Mouse (Mus musculus) ovary, postnatal 10 days (tissue): Measurements from ENCODE around the gene Tmem107.
A peak's percentile ranks its signal among the peaks of the same experiment; 100 is the strongest.

Experiments
- DNase-seq: peaks from one replicate; pipeline ENCODE4 v3.0.0; 2022; ENCODE audit warnings: low spot score

Gene Tmem107

GRCm38 (mm10) chr11:69074776-69075069 is 4.1 kb downstream of the Tmem107 start:
- no peak for DNase-seq

DNA sequence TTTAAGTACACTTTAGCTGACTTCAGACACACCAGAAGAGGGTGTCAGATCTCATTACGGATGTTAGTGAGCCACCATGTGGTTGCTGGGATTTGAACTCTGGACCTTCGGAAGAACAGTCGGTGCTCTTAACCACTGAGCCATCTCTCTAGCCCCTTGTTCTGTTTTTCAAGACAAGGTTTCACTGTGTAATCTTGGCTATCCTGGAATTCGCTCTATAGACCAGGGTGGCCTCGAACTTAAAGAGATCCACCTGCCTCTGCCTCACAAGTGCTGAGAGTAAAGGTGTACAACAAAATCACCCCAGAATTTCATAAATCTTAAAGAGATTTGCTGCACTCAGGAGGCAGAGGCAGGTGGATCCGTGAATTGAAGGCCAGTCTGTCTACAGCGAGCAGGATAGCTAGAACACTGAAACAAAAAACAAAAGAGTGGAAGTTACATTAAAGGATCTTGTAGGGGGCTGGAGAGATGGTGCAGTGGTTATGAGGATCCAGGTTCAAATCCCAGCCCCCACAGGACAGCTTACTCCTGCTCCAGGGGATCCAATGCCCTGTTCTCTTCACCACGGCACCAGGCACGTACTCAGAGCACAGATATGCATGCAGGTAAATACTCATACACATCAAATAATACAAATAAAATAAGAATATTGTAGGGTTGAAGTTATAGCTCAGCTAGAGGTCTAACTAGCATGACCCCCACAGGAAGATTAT is 5.3 kb downstream of the Tmem107 start:
- no peak for DNase-seq

- DNase-seq: no peak
These were observed 6.0 kb downstream of the Tmem107 start for GRCm38 (mm10) chr11:69076572-69076971.

DNA sequence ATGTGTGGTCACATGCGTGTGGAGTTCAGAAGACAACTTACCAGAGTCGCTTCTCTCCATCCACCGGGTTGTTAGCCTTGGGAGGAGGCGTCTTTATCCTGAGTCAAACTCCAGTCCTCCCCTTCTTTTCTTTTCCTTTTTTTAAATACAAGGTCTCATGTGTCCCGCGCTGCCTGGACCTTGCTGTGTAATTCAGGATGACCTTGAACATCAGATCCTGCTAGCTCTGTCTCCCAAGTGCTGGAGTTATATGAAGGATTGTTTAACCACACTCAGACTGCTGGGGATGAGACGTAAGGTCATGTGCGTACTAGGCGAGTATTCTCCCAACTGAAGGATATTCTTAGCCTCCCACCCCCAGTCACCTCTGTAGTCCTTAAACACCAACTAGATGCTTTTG is 6.7 kb downstream of the Tmem107 start:
- DNase-seq: no peak

DNA sequence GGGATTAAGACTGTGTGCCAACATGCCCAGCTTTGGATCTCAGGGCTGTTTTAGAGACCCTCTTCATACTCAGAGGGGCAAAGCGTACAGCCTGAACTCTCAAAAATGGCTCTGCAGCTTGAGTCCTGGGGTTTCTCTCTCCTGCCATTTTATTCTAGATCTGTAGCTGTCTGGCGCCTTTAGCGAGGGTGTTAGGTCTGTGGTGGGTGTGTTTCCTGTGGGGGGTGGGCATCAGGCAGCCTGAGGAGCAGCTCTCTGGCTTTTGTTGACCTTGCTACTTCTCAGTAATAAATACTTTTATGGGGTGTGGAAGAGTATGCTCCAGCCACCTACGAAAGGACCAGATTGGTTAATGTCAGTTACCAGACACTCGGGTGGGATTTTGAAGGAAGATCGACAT is 7.4 kb downstream of the Tmem107 start:
- DNase-seq: no peak

GRCm38 (mm10) chr11:69078805-69079438 is 8.3 kb downstream of the Tmem107 start:
- no peak for DNase-seq

GRCm38 (mm10) chr11:69080102-69080854 is 9.7 kb downstream of the Tmem107 start:
- DNase-seq: no peak

DNA sequence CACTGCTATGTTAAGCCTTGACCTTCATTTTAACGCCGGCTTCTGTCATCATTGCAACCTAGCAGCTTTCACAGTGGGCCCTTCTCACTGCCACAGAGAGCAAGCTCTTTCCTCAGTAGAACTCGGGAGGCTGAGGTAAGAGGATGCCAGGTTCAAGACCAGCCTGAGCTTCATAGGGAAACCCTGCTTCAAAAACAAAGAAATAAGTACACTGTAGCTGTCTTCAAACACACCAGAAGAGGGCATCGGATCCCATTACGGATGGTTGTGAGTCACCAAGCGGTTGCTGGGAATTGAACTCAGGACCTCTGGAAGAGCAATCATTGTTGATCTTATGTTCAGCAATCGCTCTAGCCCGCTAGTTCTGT is 10.2 kb downstream of the Tmem107 start:
- no peak for DNase-seq

- DNase-seq: no peak
These were observed 11.0 kb downstream of the Tmem107 start for GRCm38 (mm10) chr11:69081613-69082012.

- DNase-seq: no peak
These were observed 15.0 kb downstream of the Tmem107 start for GRCm38 (mm10) chr11:69085608-69086007.

- no peak for DNase-seq
These were observed 15.8 kb downstream of the Tmem107 start for GRCm38 (mm10) chr11:69086390-69086789.

DNA sequence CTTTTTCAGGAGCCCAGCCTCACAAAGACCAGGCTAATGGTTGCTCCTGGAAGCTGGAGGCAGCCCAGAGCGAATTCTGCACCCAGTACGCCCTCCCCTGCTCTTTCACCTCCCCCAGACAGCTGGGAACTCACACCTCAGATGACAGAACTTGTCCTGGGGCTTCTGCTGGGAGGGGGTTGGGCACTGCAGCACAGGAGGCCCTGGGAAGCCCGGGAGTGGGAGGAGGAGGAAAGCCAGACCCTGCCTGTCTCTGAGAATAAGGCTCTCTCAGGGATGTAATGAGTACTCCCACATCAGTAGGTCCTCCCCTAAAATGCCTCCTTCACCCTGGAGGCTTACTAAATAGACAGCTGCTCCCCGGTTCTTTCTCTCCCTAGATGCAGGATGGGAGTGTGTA is 16.5 kb downstream of the Tmem107 start:
- DNase-seq: no peak

DNA sequence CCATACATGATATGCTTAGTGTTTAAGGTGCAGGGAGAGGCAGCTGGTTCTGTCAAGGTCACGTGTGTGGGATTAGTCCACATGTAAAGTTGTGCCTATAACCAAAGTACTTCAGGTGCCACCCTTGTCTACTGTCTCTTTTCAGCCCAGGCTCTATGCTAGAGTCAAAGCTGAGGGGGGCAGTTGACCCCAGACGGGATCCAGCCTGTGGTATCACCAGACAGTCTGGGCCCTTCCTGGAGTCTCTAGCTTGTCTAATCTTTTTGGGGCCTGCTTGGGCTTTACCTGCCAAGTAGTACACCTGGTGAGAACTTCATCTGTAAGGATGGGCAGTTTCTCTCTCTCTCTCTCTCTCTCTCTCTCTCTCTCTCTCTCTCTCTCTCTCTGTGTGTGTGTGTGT is 17.0 kb downstream of the Tmem107 start:
- no peak for DNase-seq

DNA sequence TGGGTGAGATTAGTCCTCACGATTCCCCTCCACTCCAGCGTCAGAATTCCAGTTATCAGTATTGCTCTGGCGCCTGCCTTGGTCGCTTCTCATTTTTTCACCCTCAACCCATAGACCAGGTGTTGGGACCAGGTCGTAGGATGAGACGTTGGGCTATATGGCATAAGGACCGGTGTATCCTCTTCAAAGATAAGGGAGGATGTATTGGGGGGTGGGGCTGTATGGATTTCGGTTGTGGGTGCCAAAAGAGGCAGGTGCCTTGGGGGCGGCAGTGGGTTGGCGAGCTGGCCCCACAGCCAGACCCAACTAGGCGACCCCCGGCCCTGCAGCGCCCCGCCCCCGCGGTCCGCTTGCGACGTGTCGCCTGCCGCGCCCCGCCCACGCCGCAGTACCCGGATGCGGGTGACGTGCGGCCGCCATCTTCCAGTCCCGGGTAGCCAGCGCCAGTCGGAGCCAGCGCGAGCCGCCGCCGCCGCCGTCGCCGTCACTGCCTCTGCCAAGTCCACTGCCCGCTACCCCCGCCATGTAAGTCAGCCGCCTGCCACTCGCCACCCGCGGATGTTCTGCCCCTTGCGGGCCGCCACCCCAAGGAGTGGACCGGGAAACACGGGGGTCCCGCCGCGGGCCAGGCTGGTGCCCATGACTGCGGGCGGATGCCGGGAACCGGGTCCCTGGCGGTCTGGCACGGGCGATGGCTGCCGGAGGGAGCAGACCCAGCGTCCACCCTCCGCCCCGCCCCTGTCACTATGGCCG is 17.7 kb downstream of the Tmem107 start, which contains the start of gene Vamp2:
TSS of gene Vamp2 (plus strand) at position 388 of the 753 bp plus-strand sequence.
- peak; percentile 84 for DNase-seq

DNA sequence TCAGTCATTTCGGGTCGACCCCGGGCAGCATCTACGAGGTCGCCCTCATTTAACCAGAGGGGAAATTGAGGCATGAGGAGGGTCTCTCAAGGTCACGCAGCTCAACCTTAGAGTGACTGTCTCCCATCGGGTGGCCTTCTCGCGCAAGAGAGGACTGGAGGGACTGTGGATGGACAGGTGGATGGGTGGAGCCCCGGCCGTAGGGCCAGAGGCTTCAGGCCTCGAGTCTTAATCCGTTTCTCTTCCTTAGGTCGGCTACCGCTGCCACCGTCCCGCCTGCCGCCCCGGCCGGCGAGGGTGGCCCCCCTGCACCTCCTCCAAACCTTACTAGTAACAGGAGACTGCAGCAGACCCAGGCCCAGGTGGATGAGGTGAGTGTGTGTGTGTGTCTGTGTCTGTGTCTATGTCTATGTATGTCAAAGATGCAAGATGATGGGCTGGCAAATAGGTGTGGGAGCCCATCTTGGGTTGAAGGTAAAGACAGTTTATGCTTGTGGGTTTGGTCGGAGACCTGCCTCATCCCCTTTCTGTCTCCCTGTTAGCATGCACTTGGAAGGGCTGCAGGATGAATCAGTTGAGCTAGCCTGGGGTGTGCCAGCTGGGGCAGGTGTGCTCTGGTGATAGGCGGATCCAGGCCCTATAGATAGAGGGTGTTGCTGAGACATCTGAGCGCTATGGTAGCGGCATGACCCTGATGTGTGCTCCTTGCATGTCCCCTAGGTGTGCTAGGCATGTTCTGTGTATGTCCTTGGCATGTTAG is 18.4 kb downstream of the Tmem107 start:
- DNase-seq: no peak

- DNase-seq: no peak
These were observed 19.1 kb downstream of the Tmem107 start for GRCm38 (mm10) chr11:69089616-69090290.

DNA sequence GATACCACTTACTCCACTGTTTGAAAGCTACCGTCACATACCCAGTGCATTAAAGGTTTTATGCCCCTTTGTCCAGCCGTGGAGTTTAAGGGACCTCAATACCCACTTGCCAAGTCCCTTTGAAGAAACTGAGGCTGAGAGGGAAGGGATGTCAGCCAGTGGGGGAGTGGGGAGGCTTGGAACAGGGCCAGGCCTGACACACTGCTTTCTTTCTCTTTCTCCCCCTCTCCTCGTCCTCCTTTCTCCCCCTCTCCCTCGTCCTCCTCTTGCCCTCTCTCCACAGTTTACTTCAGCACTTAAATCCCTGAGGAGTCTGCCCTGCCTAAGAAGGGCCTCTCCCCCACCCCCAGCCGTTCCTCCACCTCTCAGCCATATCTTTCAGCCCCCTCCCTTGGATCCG is 19.8 kb downstream of the Tmem107 start:
- no peak for DNase-seq

DNA sequence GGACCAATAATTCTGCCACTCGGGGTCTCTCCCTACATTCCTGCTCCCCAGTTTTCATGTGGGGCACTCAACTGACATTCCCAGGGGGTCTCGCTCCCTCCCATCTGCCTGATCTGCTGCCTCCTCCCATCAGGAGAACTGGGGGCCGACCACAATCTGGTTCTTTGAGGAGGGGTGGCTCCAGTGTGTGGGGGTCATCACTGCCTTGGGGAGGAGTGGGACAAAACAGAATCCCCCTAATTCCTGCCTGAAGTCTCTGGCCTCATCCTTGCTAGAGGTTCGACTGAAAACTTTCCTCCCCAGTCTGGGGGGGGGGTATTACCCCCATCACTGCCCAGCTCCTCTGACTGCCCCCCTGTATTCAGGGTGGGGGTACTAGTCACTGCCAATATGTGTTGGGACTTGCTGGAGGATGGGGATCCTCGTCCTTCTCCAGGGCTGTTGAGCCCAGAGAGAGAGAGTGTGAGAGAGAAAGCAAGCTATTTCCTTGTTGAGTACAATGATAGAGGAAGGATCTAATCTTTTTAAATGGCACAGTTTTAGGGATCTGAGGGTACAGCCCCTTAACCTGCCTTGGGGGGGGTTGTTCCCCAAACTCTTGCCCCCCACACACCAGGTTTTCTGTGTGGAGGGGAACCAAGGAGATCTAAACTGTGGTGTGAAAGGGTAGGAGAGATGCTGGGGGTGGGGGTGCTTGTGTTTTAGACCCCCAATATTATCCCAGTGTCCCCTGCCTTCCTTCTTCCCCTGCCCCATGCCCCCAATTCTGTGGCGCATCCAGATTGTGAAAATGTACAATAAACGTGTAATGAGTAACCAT is 21.2 kb downstream of the Tmem107 start:
- DNase-seq: no peak

DNA sequence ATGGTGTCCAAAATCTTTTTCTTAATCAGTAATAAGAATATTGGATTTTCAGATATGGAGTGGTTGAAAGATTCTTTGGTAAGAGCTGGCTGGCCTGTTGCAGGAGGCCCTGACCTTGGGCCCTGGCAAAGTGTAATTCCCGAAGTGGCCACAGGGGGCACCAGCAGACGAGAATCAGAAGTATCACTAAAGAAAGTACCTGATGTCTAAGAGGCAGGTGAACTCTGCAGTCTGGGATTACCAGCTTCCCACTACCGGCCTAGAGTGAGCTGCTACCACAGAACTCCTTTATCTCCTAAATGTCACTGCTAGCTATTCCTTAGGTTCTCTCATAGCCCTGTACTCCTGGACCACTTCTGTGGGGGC is 21.8 kb downstream of the Tmem107 start:
- DNase-seq: no peak

DNA sequence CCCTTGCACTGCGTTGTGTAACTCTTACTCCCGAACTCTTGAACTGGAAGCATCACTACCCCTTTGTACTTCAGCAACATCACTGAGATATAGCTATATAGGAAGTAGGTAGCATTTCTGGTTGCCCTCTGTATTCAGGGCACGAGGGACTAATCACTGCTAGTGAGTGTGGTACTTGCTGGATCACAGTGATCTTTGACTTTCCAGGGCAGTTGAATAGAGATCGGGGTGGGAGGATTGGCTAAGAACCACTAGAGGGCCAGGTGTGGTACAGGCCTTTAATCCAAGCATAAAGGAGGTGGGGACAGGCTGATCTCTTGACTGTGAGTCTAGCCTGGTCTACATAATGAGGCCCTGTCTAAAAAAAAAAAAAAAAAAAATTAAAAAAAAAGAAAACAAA is 22.3 kb downstream of the Tmem107 start:
- DNase-seq: no peak
